Mouse (Mus musculus) Patski (cell line): ENCODE results near the gene Arhgap19. TPM values are rescaled to one million over a fixed set of nuclear protein-coding genes. Genes with fewer than 3 reads are reported as not detected.

Source experiments
- ATAC-seq: fragments of 100-300 bp; one replicate; pipeline ENCODE4 v1.8.0; 2021
- CTCF ChIA-PET: fragments of 350-600 bp; sonication (Branson Sonifier 250); formaldehyde crosslinking; loops from one replicate; lab custom pipeline; 2022; ENCODE audit warnings: inconsistent platforms; lab: Charles Lee
- POLR2A ChIA-PET: fragments of 350-600 bp; sonication (Branson Sonifier 250); formaldehyde crosslinking; loops from one replicate; lab custom pipeline; 2022; ENCODE audit warnings: antibody characterized with exemption, inconsistent platforms; lab: Charles Lee
- DNase-seq: peaks from one replicate; pipeline ENCODE4 v3.0.0-alpha.2; 2011; ENCODE audit warnings: low read depth, low spot score
- H3K27me3 ChIP-seq: fragments of 371-371 bp; one replicate; pipeline ENCODE4 v1.5.1; 2021
- CTCF ChIP-seq: fragments of 100-300 bp; IDR thresholded peaks from one replicate; pipeline ENCODE4 v1.5.1; 2021
- in situ Hi-C: fragments of 300-500 bp; cut with MboI; formaldehyde crosslinking; loops from 3 replicates; pipeline ENCODE4 v1.11.1; 2018; ENCODE audit warnings: low pct_unique_long_range_greater_than_20kb, mixed read lengths
- polyA plus RNA-seq: library from polyadenylated mRNA; unstranded; gene quantifications from one replicate; pipeline ENCODE4 v1.2.3, GENCODE M21; 2021

Arhgap19 gene
- polyA plus RNA-seq, 1 experiment from 2014 or later, result 13.6 TPM

GRCm38 (mm10) chr19:41724831-41725470, 76.9 kb downstream of the Arhgap19 start:
- no peak for DNase-seq

GRCm38 (mm10) chr19:41723337-41723736, 78.5 kb downstream of the Arhgap19 start:
- DNase-seq (no peak), ATAC-seq (no peak)
- POLR2A ChIA-PET, result no interaction called here
- peaks cover 18% of the 10 kb centered on the region for H3K27me3 ChIP-seq
- in situ Hi-C loops, result no loop called here
- CTCF ChIA-PET, result no interaction called here
- TF ChIP-seq CTCF, result no peak

More at GRCm38 (mm10) chr19:41724831-41725470, 76.9 kb downstream of the Arhgap19 start:
- ATAC-seq, result no peak
- ChIA-PET CTCF (no interaction called here), POLR2A (interaction anchor here (0.6 kb wide), 1 partner anchor 27 kb away, joined by 4 read pairs; no protein-coding TSS in a partner anchor)
- peaks cover 18% of the 10 kb centered on the region for H3K27me3 ChIP-seq
- TF ChIP-seq CTCF, result no peak
- in situ Hi-C loops, result no loop called here

- no peak for TF ChIP-seq CTCF
- ChIA-PET POLR2A (no interaction called here), CTCF (no interaction called here)
- in situ Hi-C loops, result no loop called here
- H3K27me3 ChIP-seq, result peaks cover 38% of the 10 kb centered on the region
- DNase-seq (no peak), ATAC-seq (no peak)
Observed at GRCm38 (mm10) chr19:41719436-41719835, 82.4 kb downstream of the Arhgap19 start.

Other genes with a start within 250 kb of the Arhgap19 start
- gene Gm340, start 219.7 kb downstream of the Arhgap19 start, polyA plus RNA-seq, result 7.4 TPM
- 0.08 TPM for gene Slit1, start 58.4 kb downstream of the Arhgap19 start, polyA plus RNA-seq
- gene Frat1, start 27.9 kb upstream of the Arhgap19 start, polyA plus RNA-seq, result 3.9 TPM
- 17.1 TPM for gene Frat2, start 46.1 kb upstream of the Arhgap19 start, polyA plus RNA-seq
- 17.9 TPM for gene Rrp12, start 94.1 kb upstream of the Arhgap19 start, polyA plus RNA-seq
- gene Pgam1, start 109.9 kb upstream of the Arhgap19 start, polyA plus RNA-seq, result 883 TPM
- gene Exosc1, start 131.4 kb upstream of the Arhgap19 start, polyA plus RNA-seq, result 47.2 TPM
- gene Zdhhc16, start 131.4 kb upstream of the Arhgap19 start, polyA plus RNA-seq, result 87.9 TPM
- gene Mms19, start 179.1 kb upstream of the Arhgap19 start, polyA plus RNA-seq, result 56.8 TPM
- 45.0 TPM for gene Ubtd1, start 179.7 kb upstream of the Arhgap19 start, polyA plus RNA-seq
- gene Ankrd2, start 234.0 kb upstream of the Arhgap19 start, polyA plus RNA-seq, result 0.83 TPM
- 51.2 TPM for gene Hoga1, start 243.6 kb upstream of the Arhgap19 start, polyA plus RNA-seq